Mouse (Mus musculus) ZHBTc4 (cell line): Measurements from ENCODE around the gene Cnep1r1.

ENCODE experiments used
- DNase-seq: peaks from one replicate; pipeline ENCODE4 v3.0.0-alpha.2; 2011; ENCODE audit warnings: low read depth, low spot score

Cnep1r1 gene

DNA sequence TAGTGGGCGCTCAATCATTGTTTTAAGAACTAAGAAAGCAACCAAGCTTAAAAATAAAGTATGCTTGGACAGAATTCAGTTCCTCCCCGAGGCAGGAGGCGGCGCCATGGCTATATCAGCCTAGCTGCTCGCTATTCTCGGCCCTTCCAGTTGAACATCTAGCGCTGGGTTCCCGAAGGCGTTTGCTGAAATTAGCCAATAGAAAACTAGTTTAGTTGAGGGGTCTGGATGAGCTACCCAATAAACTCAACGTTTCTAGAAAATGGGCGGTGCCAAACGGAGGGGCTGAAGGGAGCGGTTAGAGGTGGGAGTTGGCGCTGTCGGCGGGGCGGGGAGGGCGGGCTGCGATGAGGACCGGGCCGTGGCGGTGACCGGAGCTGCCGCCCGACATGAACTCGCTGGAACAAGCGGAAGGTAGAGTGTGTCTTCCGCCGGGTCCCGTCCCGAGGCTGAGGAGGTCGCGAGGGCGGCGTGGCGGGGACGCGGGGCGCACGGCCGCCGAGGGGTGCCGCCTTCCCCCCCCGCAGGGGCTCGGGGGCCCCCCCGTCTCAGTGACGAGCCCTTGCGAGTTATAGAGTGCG is at the start of gene Cnep1r1:
TSS of gene Cnep1r1 (plus strand) at position 314 of the 581 bp plus-strand sequence.
- DNase-seq = peak; percentile 98

DNA sequence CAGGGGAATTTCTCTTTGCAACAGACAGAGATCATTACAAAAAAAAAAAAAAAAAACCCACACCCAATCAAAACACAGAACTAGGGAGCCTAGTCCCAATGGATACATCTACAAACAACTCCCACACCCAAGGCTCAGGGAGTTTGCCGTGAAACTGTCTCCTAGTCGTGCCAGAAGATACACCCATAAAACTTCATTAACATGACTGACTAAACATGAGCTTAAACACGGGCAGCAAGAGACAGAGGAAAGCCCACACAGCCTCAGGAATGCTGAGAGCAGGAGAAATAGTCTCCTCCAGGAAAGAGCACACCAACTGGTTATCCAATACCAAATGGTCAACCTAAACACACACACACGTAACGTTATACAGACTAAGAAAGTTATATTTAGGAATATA is 36.4 kb upstream of the Cnep1r1 start:
- no peak for DNase-seq

- DNase-seq = no peak
These were observed 30.6 kb upstream of the Cnep1r1 start for GRCm38 (mm10) chr8:88088006-88088405.

GRCm38 (mm10) chr8:88091661-88092060 is 26.9 kb upstream of the Cnep1r1 start:
- DNase-seq = no peak

DNA sequence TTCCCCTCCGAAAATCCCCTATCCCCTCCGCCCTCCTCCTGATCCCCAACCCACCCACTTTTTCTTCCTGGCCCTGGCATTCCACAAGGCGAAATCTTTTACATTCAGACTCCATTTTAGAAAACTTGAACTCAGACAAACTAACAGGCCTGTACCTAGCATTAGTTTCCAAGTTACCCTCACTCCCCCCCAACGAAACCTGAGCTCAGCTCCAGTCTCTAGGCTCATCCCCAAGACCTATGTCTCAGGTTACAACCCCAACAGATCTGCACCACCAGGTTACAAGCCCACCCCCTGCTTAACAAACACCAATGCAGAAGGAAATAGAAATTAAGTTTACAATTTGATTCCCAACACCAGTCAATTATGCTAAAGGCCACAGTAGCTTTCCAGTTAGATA is 25.2 kb upstream of the Cnep1r1 start:
- no peak for DNase-seq

- DNase-seq = no peak
These were observed 19.7 kb upstream of the Cnep1r1 start for GRCm38 (mm10) chr8:88098856-88099255.

- DNase-seq = peak; percentile 71
These were observed 19.0 kb upstream of the Cnep1r1 start for GRCm38 (mm10) chr8:88099526-88099925.

- peak; percentile 60 for DNase-seq
These were observed 9.3 kb upstream of the Cnep1r1 start for GRCm38 (mm10) chr8:88109241-88109640.

DNA sequence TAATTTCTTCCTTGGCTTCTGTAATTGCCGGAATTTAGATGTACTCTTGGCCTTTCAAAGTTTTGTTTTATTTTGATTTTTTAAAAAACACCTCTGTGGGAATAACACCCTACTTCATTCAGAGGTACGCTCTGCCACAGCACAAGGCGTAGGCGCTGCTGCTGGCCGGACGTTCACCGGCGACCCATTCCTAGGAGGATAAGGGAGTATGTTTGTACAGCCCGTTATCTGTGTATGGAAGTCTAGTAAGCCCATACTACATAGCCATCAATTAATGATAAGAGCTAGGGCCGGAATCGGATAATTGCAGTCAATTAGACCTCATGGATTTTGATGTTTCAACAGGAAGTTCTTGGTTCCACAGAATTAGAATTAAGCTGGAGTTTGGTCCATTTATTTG is 507 bp downstream of the Cnep1r1 start:
- no peak for DNase-seq

DNA sequence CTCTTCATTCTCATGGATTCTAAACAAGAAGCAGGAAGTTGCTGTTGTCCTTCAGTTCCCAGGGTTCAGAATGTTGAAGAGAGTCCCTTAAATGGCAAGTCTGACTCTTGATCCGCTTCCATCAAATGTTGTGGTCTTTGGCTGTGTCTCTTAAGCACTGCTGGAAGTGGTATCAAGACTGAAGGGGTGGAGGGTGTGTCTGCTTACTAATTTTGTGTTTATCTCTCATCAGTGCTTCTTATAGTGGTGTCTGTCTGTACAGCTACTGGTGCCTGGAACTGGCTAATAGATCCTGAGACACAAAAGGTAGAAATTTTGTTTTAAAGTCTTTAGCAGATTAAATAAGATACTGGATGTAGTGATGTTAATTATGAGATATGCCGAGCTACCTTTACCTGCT is 6.3 kb downstream of the Cnep1r1 start:
- DNase-seq = no peak

DNA sequence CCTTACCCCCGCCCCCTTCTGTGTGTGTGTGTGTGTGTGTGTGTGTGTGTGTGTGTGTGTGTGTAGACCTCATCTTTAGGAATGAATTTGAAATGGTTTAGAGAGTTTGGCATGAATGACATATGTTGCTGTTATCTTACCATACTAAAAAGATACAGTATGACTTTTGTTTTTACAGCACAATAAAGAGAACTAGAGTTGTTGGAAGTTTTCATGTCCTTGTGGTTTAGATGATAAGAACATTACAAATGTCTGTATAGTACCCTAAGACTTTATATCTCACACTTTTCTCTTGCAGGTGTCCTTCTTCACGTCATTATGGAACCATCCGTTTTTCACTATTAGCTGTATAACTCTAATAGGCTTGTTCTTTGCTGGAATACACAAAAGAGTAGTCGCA is 10.8 kb downstream of the Cnep1r1 start:
- no peak for DNase-seq

GRCm38 (mm10) chr8:88130754-88131317 is 12.3 kb downstream of the Cnep1r1 start:
- DNase-seq = no peak

- peak; percentile 98 for DNase-seq
These were observed 19.3 kb downstream of the Cnep1r1 start, which contains the start of gene Heatr3 for GRCm38 (mm10) chr8:88137748-88138484. Gene Heatr3, plus strand, starts transcription at chr8:88137855.

DNA sequence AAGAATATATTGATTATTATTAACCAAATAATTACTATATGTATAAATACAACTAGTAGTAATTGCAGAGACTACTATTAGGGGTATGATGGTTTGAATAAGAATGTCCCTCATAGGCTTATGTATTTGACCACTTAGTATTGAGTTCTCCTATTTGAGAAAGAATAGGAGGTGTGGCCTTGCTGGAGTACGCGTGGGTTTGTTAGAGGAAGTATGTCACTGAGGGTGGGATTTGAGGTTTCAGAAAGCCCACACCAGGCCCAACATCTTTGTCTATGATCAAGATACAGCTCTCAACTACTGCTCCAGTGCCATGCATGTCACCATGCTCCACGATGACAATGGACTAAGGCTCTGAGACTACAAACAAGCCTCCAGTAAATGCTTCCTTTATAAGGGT is 20.7 kb downstream of the Cnep1r1 start:
- DNase-seq = peak; percentile 42

- peak; percentile 57 for DNase-seq
These were observed 23.1 kb downstream of the Cnep1r1 start for GRCm38 (mm10) chr8:88141629-88142028.

- DNase-seq = no peak
These were observed 25.5 kb downstream of the Cnep1r1 start for GRCm38 (mm10) chr8:88144041-88144440.

DNA sequence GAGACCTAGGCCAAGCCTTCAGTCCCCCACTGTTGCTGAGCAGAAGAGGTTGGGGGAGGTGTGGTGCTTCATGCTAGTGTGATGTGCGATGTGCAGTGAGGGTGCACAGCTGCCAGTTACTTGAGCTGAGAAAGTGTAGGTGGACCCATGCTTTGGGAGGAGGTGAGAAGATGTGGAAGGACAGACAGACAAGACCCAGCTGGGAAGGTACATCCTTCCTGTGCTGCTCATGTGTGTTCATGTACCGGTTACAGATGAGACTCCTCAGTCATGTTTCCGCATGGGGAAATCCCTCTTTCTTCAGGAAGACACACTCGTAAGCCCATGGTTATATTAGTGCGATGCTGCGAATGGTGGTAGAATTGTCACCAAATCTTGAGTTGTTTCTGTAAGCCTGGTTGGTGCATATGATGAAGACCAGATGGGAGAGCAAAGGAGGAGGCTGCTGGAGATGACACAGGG is 32.4 kb downstream of the Cnep1r1 start:
- DNase-seq = no peak

DNA sequence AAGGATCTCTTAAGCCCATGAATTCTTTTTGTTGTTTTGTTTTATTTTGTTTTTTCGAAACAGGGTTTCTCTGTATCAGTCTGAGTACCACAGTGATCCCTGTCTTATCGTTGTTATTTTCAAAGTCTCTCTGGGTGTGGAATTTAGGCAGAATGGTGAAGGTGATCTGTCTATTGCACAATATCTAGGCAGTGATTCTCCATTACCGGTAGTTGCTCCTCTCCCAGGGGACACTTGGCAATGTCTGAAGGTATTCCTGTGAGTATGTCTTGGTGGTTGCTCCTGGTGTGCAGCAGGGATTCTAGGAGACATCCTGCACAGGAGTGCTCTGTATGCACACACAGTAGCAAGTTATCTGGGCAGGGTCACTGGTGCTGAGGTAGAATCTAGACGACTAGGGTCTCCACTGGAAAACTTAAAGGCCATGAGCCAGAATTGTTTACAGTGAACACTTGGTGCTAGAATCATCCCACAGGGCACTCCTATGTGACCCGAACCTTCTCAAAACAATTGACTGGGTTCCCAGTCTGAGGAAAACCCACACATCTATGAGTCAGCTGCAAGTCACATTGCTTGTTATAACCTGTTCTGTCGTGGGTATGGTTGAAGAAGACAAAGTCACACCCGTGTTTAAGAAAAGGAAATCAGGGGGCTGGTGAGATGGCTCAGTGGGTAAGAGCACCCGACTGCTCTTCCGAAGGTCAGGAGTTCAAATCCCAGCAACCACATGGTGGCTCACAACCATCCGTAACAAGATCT is 41.8 kb downstream of the Cnep1r1 start:
- no peak for DNase-seq

GRCm38 (mm10) chr8:88161439-88161838 is 42.9 kb downstream of the Cnep1r1 start:
- DNase-seq = peak; percentile 84

GRCm38 (mm10) chr8:88175264-88175663 is 56.7 kb downstream of the Cnep1r1 start:
- DNase-seq = no peak

DNA sequence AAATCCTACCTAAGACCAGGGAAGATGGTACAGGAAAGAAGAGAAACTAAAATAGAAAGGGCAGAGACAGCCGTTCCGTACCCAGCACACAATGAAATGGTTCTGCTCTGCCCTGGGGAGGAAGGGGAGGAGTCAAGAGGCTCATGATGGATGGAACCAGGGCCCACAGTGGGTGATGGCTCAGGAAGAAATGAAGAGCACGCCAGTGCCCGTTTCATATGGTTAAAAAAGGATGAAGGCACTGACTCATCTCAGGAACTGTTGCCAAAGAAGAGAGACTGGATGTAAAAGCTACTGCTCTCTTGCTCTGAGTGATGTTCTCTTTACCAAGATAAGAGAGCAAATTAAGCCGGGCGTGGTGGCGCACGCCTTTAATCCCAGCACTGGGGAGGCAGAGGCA is 58.7 kb downstream of the Cnep1r1 start:
- peak; percentile 25 for DNase-seq

GRCm38 (mm10) chr8:88183121-88183520 is 64.6 kb downstream of the Cnep1r1 start:
- DNase-seq = no peak
